Mouse (Mus musculus) bone marrow macrophage, adult 2 months (primary cell): Measurements from ENCODE around the gene Ltbp4.

ENCODE experiments used
- CTCF ChIP-seq: IDR thresholded peaks from 2 replicates; pipeline ENCODE4 v1.5.1; 2012; ENCODE audit warnings: low read depth, mild to moderate bottlenecking, low read length, moderate library complexity
- POLR2A ChIP-seq: IDR thresholded peaks from 2 replicates; pipeline ENCODE4 v1.6.1; 2012; ENCODE audit warnings: mild to moderate bottlenecking, low read depth, low read length, borderline replicate concordance

- no peak for TF ChIP-seq POLR2A
- no peak for TF ChIP-seq CTCF
Observed at GRCm38 (mm10) chr7:27264761-27265160, 72.7 kb downstream of the Ltbp4 start.
